Comparison of ENCODE assay signal across 24 mouse cellular contexts in genomic region chr4:40310796-40311383, GRCm38 (mm10). TPM values are rescaled to one million over a fixed set of nuclear protein-coding genes. Genes with fewer than 3 reads are reported as not detected.
A peak's percentile ranks its signal among the peaks of the same experiment; 100 is the strongest.
DNase-seq lines count a peak whose midpoint lies in the region; ATAC-seq lines count a peak whose summit lies in the region.
"Had no signal": no experiment of that assay in that cellular context is flagged by ENCODE, and none has a peak within 500 bp of the region (broad histone marks: within the 10 kb centered on the region; RNA-seq: fewer than 3 reads in every experiment).

No protein-coding gene starts in this region.

- no peak overlapping the region for H3K4me2 ChIP-seq in midbrain, embryonic 12.5 days (replicated peaks)
- H3K4me2 ChIP-seq in midbrain, embryonic 11.5 days = no peak overlapping the region
- H3K4me2 ChIP-seq: limb, embryonic 13.5 days; liver, embryonic 13.5 days; lung, embryonic 14.5 days; neural tube, embryonic 12.5 days; stomach, embryonic 15.5 days had no signal

- WGBS in midbrain, embryonic 12.5 days = 68% methylated on average over 11 of the region's 11 CpGs
- 79% methylated on average over 11 of the region's 11 CpGs for WGBS in midbrain, embryonic 11.5 days
- WGBS in heart, embryonic 10.5 days = 81% methylated on average over 11 of the region's 11 CpGs

- H3K9me3 ChIP-seq in midbrain, embryonic 12.5 days = no peaks in the 10 kb centered on the region
- H3K9me3 ChIP-seq in midbrain, embryonic 11.5 days (ENCODE audit: control insufficient read depth, low read length) = no peaks in the 10 kb centered on the region
- no peaks in the 10 kb centered on the region for H3K9me3 ChIP-seq in heart, embryonic 10.5 days
- H3K9me3 ChIP-seq: limb, embryonic 13.5 days; liver, embryonic 13.5 days; neural tube, embryonic 12.5 days; stomach, embryonic 15.5 days had no signal

- H3K36me3 ChIP-seq in midbrain, embryonic 12.5 days = no peaks in the 10 kb centered on the region
- no peaks in the 10 kb centered on the region for H3K36me3 ChIP-seq in midbrain, embryonic 11.5 days (ENCODE audit: control insufficient read depth, insufficient read depth, low read length)
- no peaks in the 10 kb centered on the region for H3K36me3 ChIP-seq in heart, embryonic 10.5 days
- H3K36me3 ChIP-seq: limb, embryonic 13.5 days; liver, embryonic 13.5 days; neural tube, embryonic 12.5 days; stomach, embryonic 15.5 days had no signal

- no peak for DNase-seq in midbrain, embryonic 11.5 days (ENCODE audit: low spot score, missing footprints)
- DNase-seq in brain, adult 2 months (ENCODE audit: low read depth, low spot score) = peak; percentile 41
- peak; percentile 14 for DNase-seq in retina, embryonic 14.5 days (ENCODE audit: low spot score)
- DNase-seq in heart, embryonic 10.5 days (ENCODE audit: low spot score) = no peak
- DNase-seq: adrenal gland, postnatal 10 days; cerebellum, adult 11-12 months; cerebellum, postnatal 14 days; heart, adult 18-20 months; heart, postnatal 4 days; kidney, adult 11 months; liver, embryonic 13.5 days; lung, embryonic 14.5 days; lung, postnatal 4 days; thymus, adult 18-20 months; thymus, postnatal 4 days had no signal

- 0 out of 2 replicates have a peak, but pooled peaks cover 4% of the 10 kb centered on the region for H3K4me1 ChIP-seq in midbrain, embryonic 12.5 days
- no peaks in the 10 kb centered on the region for H3K4me1 ChIP-seq in midbrain, embryonic 11.5 days (ENCODE audit: control insufficient read depth, insufficient read depth, low read length)
- H3K4me1 ChIP-seq in heart, embryonic 10.5 days = no peaks in the 10 kb centered on the region
- H3K4me1 ChIP-seq: limb, embryonic 13.5 days; neural tube, embryonic 12.5 days; stomach, embryonic 15.5 days had no signal

- ATAC-seq in midbrain, embryonic 12.5 days (ENCODE audit: low FRiP score, low read depth) = peak; percentile 56; the same call in 1 of the 2 replicates
- no peak for ATAC-seq in midbrain, embryonic 11.5 days (ENCODE audit: low FRiP score)
- ATAC-seq in granulocyte monocyte progenitor cell, adult 5-6 weeks (replicated peaks; ENCODE audit: poor library complexity, severe bottlenecking) = peak; percentile 43
- no peak for ATAC-seq in erythroblast, adult 5-6 weeks (replicated peaks; ENCODE audit: low FRiP score, poor library complexity, severe bottlenecking)
- ATAC-seq: forebrain, embryonic 16.5 days; hindbrain, embryonic 16.5 days had no signal

- H3K4me3 ChIP-seq in midbrain, embryonic 12.5 days = no peak overlapping the region
- H3K4me3 ChIP-seq in midbrain, embryonic 11.5 days (ENCODE audit: low read depth, low read length) = no peak overlapping the region
- H3K4me3 ChIP-seq in heart, embryonic 10.5 days = no peak overlapping the region
- H3K4me3 ChIP-seq: erythroblast, embryonic 14.5 days; limb, embryonic 13.5 days; liver, embryonic 13.5 days; neural tube, embryonic 12.5 days; stomach, embryonic 15.5 days had no signal

- no peak overlapping the region for H3K27ac ChIP-seq in midbrain, embryonic 12.5 days (replicated peaks)
- no peak overlapping the region for H3K27ac ChIP-seq in midbrain, embryonic 11.5 days (ENCODE audit: low read depth, low read length)
- no peak overlapping the region for H3K27ac ChIP-seq in heart, embryonic 10.5 days
- H3K27ac ChIP-seq: limb, embryonic 13.5 days; liver, embryonic 13.5 days; neural tube, embryonic 12.5 days; stomach, embryonic 15.5 days had no signal

- no peaks in the 10 kb centered on the region for H3K27me3 ChIP-seq in midbrain, embryonic 12.5 days
- H3K27me3 ChIP-seq in midbrain, embryonic 11.5 days (ENCODE audit: control insufficient read depth, insufficient read depth, low read length) = no peaks in the 10 kb centered on the region
- no peaks in the 10 kb centered on the region for H3K27me3 ChIP-seq in heart, embryonic 10.5 days (ENCODE audit: insufficient read depth, poor library complexity, severe bottlenecking)
- H3K27me3 ChIP-seq: limb, embryonic 13.5 days; liver, embryonic 13.5 days; neural tube, embryonic 12.5 days; stomach, embryonic 15.5 days had no signal

- no peak overlapping the region for H3K9ac ChIP-seq in midbrain, embryonic 12.5 days (replicated peaks)
- H3K9ac ChIP-seq in midbrain, embryonic 11.5 days (ENCODE audit: low read length) = no peak overlapping the region
- H3K9ac ChIP-seq: limb, embryonic 13.5 days; liver, embryonic 13.5 days; lung, embryonic 14.5 days; neural tube, embryonic 12.5 days; stomach, embryonic 15.5 days had no signal

RNA-seq across cellular contexts. Expression of gene Ndufb6, which starts 31.7 kb away (rescaled TPM):
- 252 and 265 TPM in 2 replicates for polyA plus RNA-seq in midbrain, embryonic 12.5 days (2016; fragmentation: Nextera tagmentation; extraction: Ambion mirVana)
- 280 and 289 TPM in 2 replicates for polyA plus RNA-seq in midbrain, embryonic 11.5 days (2014; fragmentation: Nextera tagmentation; extraction: Ambion mirVana)
- 158 and 183 TPM in 2 replicates for total RNA-seq in granulocyte monocyte progenitor cell, adult 5-6 weeks (2014; fragmentation: Nextera tagmentation)
- 46.9 and 72.7 TPM in 2 replicates for total RNA-seq in granulocyte monocyte progenitor cell, adult 5-6 weeks (2017)
- total RNA-seq in erythroblast, adult 5-6 weeks (2015; ENCODE audit: low replicate concordance) = 24.5 and 32.1 TPM in 2 replicates
- 5.6 and 31.8 TPM in 2 replicates for total RNA-seq in erythroblast, adult 5-6 weeks (2017; ENCODE audit: low replicate concordance)
- polyA plus RNA-seq in heart, embryonic 10.5 days (2016; fragmentation: Nextera tagmentation; extraction: Ambion mirVana) = 439 and 487 TPM in 2 replicates

RNA-seq across cellular contexts. Expression of gene Topors, which starts 41.2 kb away (rescaled TPM):
- polyA plus RNA-seq in midbrain, embryonic 12.5 days (2016; fragmentation: Nextera tagmentation; extraction: Ambion mirVana) = 50.2 and 51.1 TPM in 2 replicates
- 48.9 and 52.3 TPM in 2 replicates for polyA plus RNA-seq in midbrain, embryonic 11.5 days (2014; fragmentation: Nextera tagmentation; extraction: Ambion mirVana)
- 37.2 and 41.3 TPM in 2 replicates for total RNA-seq in granulocyte monocyte progenitor cell, adult 5-6 weeks (2014; fragmentation: Nextera tagmentation)
- 93.1 and 94.7 TPM in 2 replicates for total RNA-seq in granulocyte monocyte progenitor cell, adult 5-6 weeks (2017)
- 10.0 and 12.3 TPM in 2 replicates for total RNA-seq in erythroblast, adult 5-6 weeks (2015; ENCODE audit: low replicate concordance)
- total RNA-seq in erythroblast, adult 5-6 weeks (2017; ENCODE audit: low replicate concordance) = 11.0 and 14.8 TPM in 2 replicates
- polyA plus RNA-seq in heart, embryonic 10.5 days (2016; fragmentation: Nextera tagmentation; extraction: Ambion mirVana) = 34.9 and 40.9 TPM in 2 replicates

RNA-seq across cellular contexts. Expression of gene Smim27, which starts 41.5 kb away (rescaled TPM):
- 30.8 and 34.2 TPM in 2 replicates for polyA plus RNA-seq in midbrain, embryonic 12.5 days (2016; fragmentation: Nextera tagmentation; extraction: Ambion mirVana)
- polyA plus RNA-seq in midbrain, embryonic 11.5 days (2014; fragmentation: Nextera tagmentation; extraction: Ambion mirVana) = 28.8 and 38.0 TPM in 2 replicates
- 20.5 and 35.3 TPM in 2 replicates for total RNA-seq in granulocyte monocyte progenitor cell, adult 5-6 weeks (2014; fragmentation: Nextera tagmentation)
- total RNA-seq in granulocyte monocyte progenitor cell, adult 5-6 weeks (2017) = 1.4 and 8.9 TPM in 2 replicates
- 2.5 TPM in 1 of 2 replicates, not detected in the other for total RNA-seq in erythroblast, adult 5-6 weeks (2015; ENCODE audit: low replicate concordance)
- total RNA-seq in erythroblast, adult 5-6 weeks (2017; ENCODE audit: low replicate concordance) = 4.2 and 4.4 TPM in 2 replicates
- polyA plus RNA-seq in heart, embryonic 10.5 days (2016; fragmentation: Nextera tagmentation; extraction: Ambion mirVana) = 16.3 and 23.2 TPM in 2 replicates

Comparison
In these comparisons a context has a peak if more than half of its experiments do, and no peak if none do; other contexts are left out.
1. ATAC-seq: peak in midbrain, embryonic 12.5 days (single experiment) and granulocyte monocyte progenitor cell, adult 5-6 weeks (single experiment); none in midbrain, embryonic 11.5 days (single experiment) and erythroblast, adult 5-6 weeks (single experiment).
2. DNase-seq: peak in brain, adult 2 months (single experiment) and retina, embryonic 14.5 days (single experiment); none in midbrain, embryonic 11.5 days (single experiment) and heart, embryonic 10.5 days (single experiment).